Mouse (Mus musculus): ENCODE results near the gene Fbxo6. TPM values are rescaled to one million over a fixed set of nuclear protein-coding genes. Genes with fewer than 3 reads are reported as not detected.
A peak's percentile ranks its signal among the peaks of the same experiment; 100 is the strongest.

Gene Fbxo6
- polyA plus RNA-seq, 1 experiment from 2014 or later, result 13.7 TPM

DNA sequence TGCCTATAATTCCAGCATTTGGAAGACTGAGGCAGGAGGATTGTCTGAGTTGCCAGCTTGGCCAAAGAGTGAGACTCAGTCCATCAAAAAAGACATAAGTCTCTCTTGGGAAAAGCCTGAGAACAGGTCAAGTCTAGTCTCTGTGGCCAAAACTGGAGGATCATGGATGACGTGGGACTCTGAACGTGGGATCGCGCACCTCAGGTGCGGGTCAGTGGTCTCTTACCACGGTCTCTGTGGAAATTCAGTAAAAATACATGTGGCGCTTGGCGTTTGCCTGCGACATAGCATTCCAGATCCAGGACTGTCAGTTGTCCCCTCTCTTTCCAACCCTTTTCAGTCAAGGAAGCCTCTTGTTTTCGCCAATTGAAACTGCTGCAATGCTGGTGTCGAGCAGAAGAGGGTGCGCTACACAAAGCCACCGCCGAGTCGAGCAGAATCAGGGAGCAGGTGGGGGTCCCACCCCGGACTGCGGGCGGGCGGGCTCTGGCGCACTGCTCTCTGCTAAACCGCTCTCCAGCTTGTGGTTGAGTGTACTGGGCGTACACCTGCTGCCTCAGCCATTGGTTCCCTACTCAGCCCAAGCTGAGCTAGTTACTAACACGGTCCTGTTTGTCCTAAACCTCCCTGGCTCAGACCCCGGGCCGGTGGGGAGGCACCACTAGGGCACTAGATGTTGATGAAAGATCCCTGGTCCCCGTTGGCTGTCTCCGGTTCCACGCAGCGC lies 50.0 kb downstream of the Fbxo6 start:
- ATAC-seq (ENCODE audit: insufficient read depth, low FRiP score, low read depth), result peak; percentile 63; the same call in 1 of the 2 replicates
- no peak overlapping the region for H3K27ac ChIP-seq
- H3K4me1 ChIP-seq, result no peaks in the 10 kb centered on the region; the same call in 1 of the 2 replicates
- no peaks in the 10 kb centered on the region for H3K9me3 ChIP-seq
- 19% methylated on average over 29 of the region's 29 CpGs for WGBS
- H3K9ac ChIP-seq, result no peak overlapping the region
- H3K36me3 ChIP-seq, result no peaks in the 10 kb centered on the region
- peak overlapping the region; percentile 23 for H3K4me3 ChIP-seq (replicated peaks)
- peak overlapping the region; percentile 54 for H3K4me2 ChIP-seq
- H3K27me3 ChIP-seq (replicated peaks), result no peaks in the 10 kb centered on the region

DNA sequence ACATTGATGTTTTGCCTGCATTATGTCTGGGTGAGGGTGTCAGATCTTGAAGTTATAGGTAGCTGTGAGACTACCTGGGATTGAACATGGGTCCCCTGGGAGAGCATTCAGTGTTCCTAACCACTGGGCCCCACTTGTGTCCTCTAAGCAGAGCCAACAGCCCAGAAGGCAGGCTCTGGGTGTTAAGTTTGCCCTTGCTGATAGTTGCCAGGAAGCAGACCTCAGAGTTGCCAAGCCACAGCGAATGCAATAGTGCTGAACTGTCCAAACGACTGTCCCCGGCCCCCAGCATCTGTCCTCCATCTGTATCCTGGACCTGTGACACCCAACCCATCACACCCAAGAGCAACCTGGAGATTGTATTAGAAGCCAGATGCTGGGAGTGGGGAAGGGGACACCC lies 53.3 kb downstream of the Fbxo6 start:
- Histone ChIP-seq H3K27ac (no peak overlapping the region), H3K9me3 (no peaks in the 10 kb centered on the region), H3K27me3 (replicated peaks) (no peaks in the 10 kb centered on the region), H3K9ac (no peak overlapping the region), H3K4me1 (no peaks in the 10 kb centered on the region; the same call in 1 of the 2 replicates), H3K4me2 (no peak overlapping the region), H3K36me3 (no peaks in the 10 kb centered on the region), H3K4me3 (replicated peaks) (no peak overlapping the region)
- WGBS, result 75% methylated on average over 3 of the region's 3 CpGs
- ATAC-seq (ENCODE audit: insufficient read depth, low FRiP score, low read depth), result no peak

DNA sequence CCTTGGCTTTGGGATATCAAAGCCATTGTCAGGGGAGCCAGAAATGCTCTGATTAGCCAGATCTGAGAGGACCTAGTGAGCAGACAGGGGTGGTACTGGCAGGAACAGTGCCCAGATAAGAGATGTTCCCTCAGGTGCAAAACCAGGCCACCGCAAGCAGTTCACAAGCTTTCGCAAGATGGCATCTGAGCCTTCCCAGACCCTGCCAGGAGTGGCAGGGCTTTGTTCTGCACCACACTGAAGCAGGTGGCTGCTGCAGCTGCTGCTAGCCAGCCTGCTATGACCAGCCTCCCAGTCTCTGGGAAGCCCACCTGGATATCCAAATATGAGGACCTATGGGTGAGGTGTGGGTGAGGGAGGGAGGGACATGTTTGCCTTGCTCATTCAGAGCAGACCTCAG lies 54.0 kb downstream of the Fbxo6 start:
- Histone ChIP-seq H3K27me3 (replicated peaks) (no peaks in the 10 kb centered on the region), H3K4me2 (no peak overlapping the region), H3K27ac (no peak overlapping the region), H3K36me3 (no peaks in the 10 kb centered on the region), H3K4me1 (no peaks in the 10 kb centered on the region; the same call in 1 of the 2 replicates), H3K4me3 (replicated peaks) (no peak overlapping the region), H3K9me3 (no peaks in the 10 kb centered on the region), H3K9ac (no peak overlapping the region)
- 86% methylated on average over 2 of the region's 2 CpGs for WGBS
- no peak for ATAC-seq (ENCODE audit: insufficient read depth, low FRiP score, low read depth)

Small RNA genes lying within 50 kb of the gene (microRNA-seq; reads per million reads assigned to microRNA genes)
- gene Mir7022, result not detected

Other genes starting within 250 kb of the Fbxo6 start
- 32.1 and 37.8 TPM in 2 replicates for gene Mfn2, start 247.4 kb downstream of the Fbxo6 start, polyA plus RNA-seq (2015; fragmentation: Nextera tagmentation; extraction: Ambion mirVana)
- gene Plod1, start 215.4 kb downstream of the Fbxo6 start, polyA plus RNA-seq (2015; fragmentation: Nextera tagmentation; extraction: Ambion mirVana), result 43.7 and 47.9 TPM in 2 replicates
- gene 2510039O18Rik, start 211.2 kb downstream of the Fbxo6 start, polyA plus RNA-seq (2015; fragmentation: Nextera tagmentation; extraction: Ambion mirVana), result 17.4 and 17.7 TPM in 2 replicates
- gene Nppb, start 166.4 kb downstream of the Fbxo6 start, polyA plus RNA-seq (2015; fragmentation: Nextera tagmentation; extraction: Ambion mirVana), result 0.23 TPM in 1 of 2 replicates, not detected in the other
- gene Nppa, start 151.4 kb downstream of the Fbxo6 start, polyA plus RNA-seq (2015; fragmentation: Nextera tagmentation; extraction: Ambion mirVana), result 2.4 and 2.6 TPM in 2 replicates
- gene Clcn6, start 113.3 kb downstream of the Fbxo6 start, polyA plus RNA-seq (2015; fragmentation: Nextera tagmentation; extraction: Ambion mirVana), result 5.1 and 6.1 TPM in 2 replicates
- 16.7 and 20.9 TPM in 2 replicates for gene Mthfr, start 113.1 kb downstream of the Fbxo6 start, polyA plus RNA-seq (2015; fragmentation: Nextera tagmentation; extraction: Ambion mirVana)
- gene Agtrap, start 64.1 kb downstream of the Fbxo6 start, polyA plus RNA-seq (2015; fragmentation: Nextera tagmentation; extraction: Ambion mirVana), result 13.7 and 14.1 TPM in 2 replicates
- 37.9 and 38.0 TPM in 2 replicates for gene Mad2l2, start 21.8 kb downstream of the Fbxo6 start, polyA plus RNA-seq (2015; fragmentation: Nextera tagmentation; extraction: Ambion mirVana)
- 0.06 and 0.14 TPM in 2 replicates for gene Draxin, start 21.4 kb downstream of the Fbxo6 start, polyA plus RNA-seq (2015; fragmentation: Nextera tagmentation; extraction: Ambion mirVana)
- 7.5 and 8.0 TPM in 2 replicates for gene Fbxo44, start 8.3 kb upstream of the Fbxo6 start, polyA plus RNA-seq (2015; fragmentation: Nextera tagmentation; extraction: Ambion mirVana)
- gene Fbxo2, start 8.5 kb upstream of the Fbxo6 start, polyA plus RNA-seq (2015; fragmentation: Nextera tagmentation; extraction: Ambion mirVana), result 0.84 and 1.0 TPM in 2 replicates
- gene Disp3, start 135.8 kb upstream of the Fbxo6 start, polyA plus RNA-seq (2015; fragmentation: Nextera tagmentation; extraction: Ambion mirVana), result 0.10 and 0.14 TPM in 2 replicates

Measured in stomach, embryonic 15.5 days (tissue).